Mouse (Mus musculus) thymus, adult 2 months (tissue): Measurements from ENCODE around the gene Smim23.

ENCODE experiments used
- CTCF ChIP-seq: fragments of 200-500 bp; IDR thresholded peaks from 2 replicates; pipeline ENCODE4 v1.5.1; 2012; ENCODE audit warnings: mild to moderate bottlenecking, control low read depth, low read length, moderate library complexity, borderline replicate concordance; ENCODE audit not compliant: control insufficient read depth, poor library complexity, insufficient read depth; ENCODE audit errors: extremely low read depth
- POLR2A ChIP-seq: fragments of 200-500 bp; IDR thresholded peaks from 2 replicates; pipeline ENCODE4 v1.6.1; 2012; ENCODE audit warnings: mild to moderate bottlenecking, low read length, control low read depth, moderate library complexity; ENCODE audit not compliant: control insufficient read depth, poor library complexity, insufficient read depth; ENCODE audit errors: extremely low read depth

- TF ChIP-seq POLR2A (no peak), CTCF (no peak)
Measured at GRCm38 (mm10) chr11:32824505-32824904, at the start of gene Smim23.
